Mouse (Mus musculus) liver, embryonic 14.5 days (tissue): ENCODE data around the gene 1810055G02Rik. TPM values are rescaled to one million over a fixed set of nuclear protein-coding genes. Genes with fewer than 3 reads are reported as not detected.
A peak's percentile ranks its signal among the peaks of the same experiment; 100 is the strongest.

ENCODE experiments used
- ATAC-seq: fragments of 200-750 bp; cut with Nextera tagmentation; 2 replicates; pipeline ENCODE4 v1.8.0; 2017; ENCODE audit warnings: moderate number of reproducible peaks, mild to moderate bottlenecking, moderate library complexity; ENCODE audit not compliant: insufficient read depth
- DNase-seq, 3 experiments: peaks; one replicate each; pipeline ENCODE4 v3.0.0-alpha.2; 2012 to 2013; ENCODE audit warnings: low read depth in 3 of 3, low spot score in 3 of 3
- H3K27ac ChIP-seq: fragments of 300-500 bp; sonication (generic); 2 replicates; pipeline ENCODE4 v1.5.1; 2014; ENCODE audit warnings: moderate library complexity, mild to moderate bottlenecking, control low read depth, inconsistent platforms
- H3K27me3 ChIP-seq: fragments of 300-500 bp; sonication (generic); 2 replicates; pipeline ENCODE4 v1.6.1; 2014; ENCODE audit warnings: mild to moderate bottlenecking, low read length, moderate library complexity; ENCODE audit not compliant: control insufficient read depth, insufficient read depth
- H3K36me3 ChIP-seq: fragments of 300-500 bp; sonication (generic); replicated peaks from 2 replicates; pipeline ENCODE4 v1.6.1; 2014; ENCODE audit warnings: low read depth; ENCODE audit not compliant: control insufficient read depth, insufficient read depth
- H3K4me1 ChIP-seq, 2 experiments: fragments of 200-500 bp in 1 of 2; fragments of 300-500 bp in 1 of 2; sonication (generic) in 1 of 2; replicated peaks; 2 replicates each; pipeline ENCODE4 v1.6.1; 2012 to 2014; ENCODE audit warnings: antibody characterized with exemption in 1 of 2, inconsistent platforms in 1 of 2, low read length in 1 of 2; ENCODE audit not compliant: control insufficient read depth in 2 of 2, insufficient read depth in 2 of 2
- H3K4me2 ChIP-seq: fragments of 300-500 bp; sonication (generic); 2 replicates; pipeline ENCODE4 v1.6.1; 2014; ENCODE audit warnings: low read depth, mild to moderate bottlenecking, control low read depth, moderate library complexity
- H3K4me3 ChIP-seq, 2 experiments: fragments of 200-500 bp in 1 of 2; fragments of 300-500 bp in 1 of 2; sonication (generic) in 1 of 2; 2 replicates each; pipeline ENCODE4 v1.5.1; 2012 to 2014; ENCODE audit warnings: low read depth in 2 of 2, low read length in 2 of 2, mild to moderate bottlenecking in 2 of 2, control low read depth in 1 of 2, inconsistent platforms in 1 of 2, moderate library complexity in 1 of 2; ENCODE audit not compliant: insufficient read depth in 1 of 2
- H3K9ac ChIP-seq: fragments of 300-500 bp; sonication (generic); replicated peaks from 2 replicates; pipeline ENCODE4 v1.6.1; 2014; ENCODE audit warnings: mild to moderate bottlenecking, control low read depth, moderate library complexity
- H3K9me3 ChIP-seq: fragments of 300-500 bp; sonication (generic); 2 replicates; pipeline ENCODE4 v1.6.1; 2016; ENCODE audit warnings: low read length, mixed read lengths; ENCODE audit not compliant: control insufficient read depth
- CTCF ChIP-seq: IDR thresholded peaks from 2 replicates; pipeline ENCODE4 v1.5.1; 2016; ENCODE audit warnings: antibody characterized with exemption, low read depth, control low read depth
- EP300 ChIP-seq: IDR thresholded peaks from 2 replicates; pipeline ENCODE4 v1.6.1; 2016; ENCODE audit warnings: antibody characterized with exemption, low read depth
- WGBS: fragments of 180-500 bp; shearing (Covaris S2); extraction: QIAGEN DNeasy Blood & Tissue Kit; methylation state at CpG from one replicate; pipeline ENCODE4 v1.1.7; 2014; ENCODE audit not compliant: insufficient replicate concordance; 5-methylcytosine and 5-hydroxymethylcytosine counted together
- polyA plus RNA-seq, 2 experiments: library from polyadenylated mRNA; depleted of rRNA in 1 of 2; stranded (reverse) in 1 of 2; unstranded in 1 of 2; fragments of >200 nt; fragmentation: Nextera tagmentation in 1 of 2; extraction: Ambion mirVana in 1 of 2; gene quantifications; 2 replicates each; pipeline versions ENCODE4 v1.2.1 to v1.2.3; 2012 to 2014

Gene 1810055G02Rik
- polyA plus RNA-seq, 2 experiments, result 10.8 to 11.0 TPM

DNA sequence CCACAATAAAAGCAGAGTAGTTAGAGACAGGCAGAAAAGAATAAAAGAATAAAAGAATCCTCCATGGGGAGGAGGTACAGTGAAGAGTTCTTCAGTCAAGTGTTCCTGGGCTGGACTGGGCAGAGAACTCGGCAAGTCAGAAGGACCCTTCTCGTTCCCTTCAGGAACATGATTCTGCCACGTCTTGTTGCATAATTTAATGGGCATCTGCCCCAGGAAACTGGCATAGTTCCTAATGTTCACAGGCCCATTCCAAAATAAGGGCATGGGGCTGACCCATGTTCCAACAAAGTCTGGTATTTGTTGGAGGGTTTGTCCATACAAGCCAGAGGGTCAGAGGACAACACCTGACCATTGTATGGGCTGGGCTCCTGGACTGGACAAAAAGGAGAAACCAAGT is 13.1 kb upstream of the 1810055G02Rik start:
- ATAC-seq, result no peak

GRCm38 (mm10) chr19:3695471-3695870 is 12.6 kb upstream of the 1810055G02Rik start:
- DNase-seq, result no peak
- H3K27me3 ChIP-seq, result no peaks in the 10 kb centered on the region
- H3K4me3 ChIP-seq, result no peak overlapping the region
- no peak overlapping the region for H3K4me2 ChIP-seq
- H3K9me3 ChIP-seq, result no peaks in the 10 kb centered on the region
- no peaks in the 10 kb centered on the region for H3K36me3 ChIP-seq
- 54% methylated on average over 4 of the region's 4 CpGs for WGBS
- 0 out of 4 replicates have a peak, but pooled peaks cover 0 to 2% of the 10 kb centered on the region in 2 experiments for H3K4me1 ChIP-seq
- no peak for TF ChIP-seq EP300
- no peak for TF ChIP-seq CTCF
- no peak overlapping the region for H3K9ac ChIP-seq
- H3K27ac ChIP-seq, result no peak overlapping the region
- ATAC-seq, result no peak

More for the DNA sequence above, 13.1 kb upstream of the 1810055G02Rik start:
- no peak overlapping the region for H3K4me3 ChIP-seq
- H3K9me3 ChIP-seq, result no peaks in the 10 kb centered on the region
- no peak for TF ChIP-seq CTCF
- no peak for TF ChIP-seq EP300
- 0 out of 4 replicates have a peak, but pooled peaks cover 0 to 2% of the 10 kb centered on the region in 2 experiments for H3K4me1 ChIP-seq
- H3K27ac ChIP-seq, result no peak overlapping the region
- H3K27me3 ChIP-seq, result no peaks in the 10 kb centered on the region
- no peak for DNase-seq
- no peak overlapping the region for H3K4me2 ChIP-seq
- 65% methylated on average over 3 of the region's 3 CpGs for WGBS
- no peak overlapping the region for H3K9ac ChIP-seq
- no peaks in the 10 kb centered on the region for H3K36me3 ChIP-seq

DNA sequence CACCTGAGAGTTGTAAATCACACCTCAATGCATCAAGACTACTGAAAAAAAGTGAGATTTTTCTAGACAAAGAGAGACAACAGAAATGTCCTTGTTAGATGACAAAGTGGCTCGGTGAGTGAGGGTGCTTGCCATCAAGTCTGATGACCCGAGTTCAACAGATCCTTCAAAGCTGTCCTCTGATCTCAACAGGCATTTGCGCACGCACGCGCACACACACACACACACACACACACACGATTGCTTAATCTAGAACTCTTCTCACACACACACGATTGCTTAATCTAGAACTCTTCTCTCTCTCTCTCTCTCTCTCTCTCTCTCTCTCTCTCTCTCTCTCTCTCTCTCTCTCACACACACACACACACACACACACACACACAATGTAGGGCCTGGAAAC is 12.1 kb upstream of the 1810055G02Rik start:
- TF ChIP-seq CTCF (no peak), EP300 (no peak)
- no peak overlapping the region for H3K9ac ChIP-seq
- H3K4me3 ChIP-seq, result no peak overlapping the region
- ATAC-seq (no peak), DNase-seq (no peak)
- H3K4me2 ChIP-seq, result no peak overlapping the region
- H3K27me3 ChIP-seq, result no peaks in the 10 kb centered on the region
- H3K27ac ChIP-seq, result no peak overlapping the region
- H3K4me1 ChIP-seq, result 0 out of 4 replicates have a peak, but pooled peaks cover 0 to 2% of the 10 kb centered on the region in 2 experiments
- H3K9me3 ChIP-seq, result no peaks in the 10 kb centered on the region
- no peaks in the 10 kb centered on the region for H3K36me3 ChIP-seq
- WGBS, result 69% methylated on average over 8 of the region's 8 CpGs

DNA sequence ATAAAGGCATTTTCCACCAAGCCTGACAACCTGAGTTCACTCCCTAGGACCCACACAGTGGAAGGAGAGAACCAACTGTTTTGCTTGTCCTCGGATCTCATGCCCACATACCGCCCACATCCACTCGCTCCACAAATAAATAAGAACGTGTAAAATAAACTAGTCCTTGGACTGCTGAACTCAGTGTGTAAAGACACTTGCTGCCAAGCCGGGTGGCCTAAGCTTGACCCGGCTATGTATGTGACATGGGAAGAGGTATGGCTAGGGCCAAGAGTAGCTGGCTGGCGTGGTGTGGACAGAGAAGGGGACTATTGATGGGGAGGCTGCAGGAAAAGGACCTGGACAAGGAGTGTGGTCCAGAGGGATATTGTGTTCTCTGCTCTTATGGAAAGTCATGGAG is 10.1 kb upstream of the 1810055G02Rik start:
- no peak for ATAC-seq

DNA sequence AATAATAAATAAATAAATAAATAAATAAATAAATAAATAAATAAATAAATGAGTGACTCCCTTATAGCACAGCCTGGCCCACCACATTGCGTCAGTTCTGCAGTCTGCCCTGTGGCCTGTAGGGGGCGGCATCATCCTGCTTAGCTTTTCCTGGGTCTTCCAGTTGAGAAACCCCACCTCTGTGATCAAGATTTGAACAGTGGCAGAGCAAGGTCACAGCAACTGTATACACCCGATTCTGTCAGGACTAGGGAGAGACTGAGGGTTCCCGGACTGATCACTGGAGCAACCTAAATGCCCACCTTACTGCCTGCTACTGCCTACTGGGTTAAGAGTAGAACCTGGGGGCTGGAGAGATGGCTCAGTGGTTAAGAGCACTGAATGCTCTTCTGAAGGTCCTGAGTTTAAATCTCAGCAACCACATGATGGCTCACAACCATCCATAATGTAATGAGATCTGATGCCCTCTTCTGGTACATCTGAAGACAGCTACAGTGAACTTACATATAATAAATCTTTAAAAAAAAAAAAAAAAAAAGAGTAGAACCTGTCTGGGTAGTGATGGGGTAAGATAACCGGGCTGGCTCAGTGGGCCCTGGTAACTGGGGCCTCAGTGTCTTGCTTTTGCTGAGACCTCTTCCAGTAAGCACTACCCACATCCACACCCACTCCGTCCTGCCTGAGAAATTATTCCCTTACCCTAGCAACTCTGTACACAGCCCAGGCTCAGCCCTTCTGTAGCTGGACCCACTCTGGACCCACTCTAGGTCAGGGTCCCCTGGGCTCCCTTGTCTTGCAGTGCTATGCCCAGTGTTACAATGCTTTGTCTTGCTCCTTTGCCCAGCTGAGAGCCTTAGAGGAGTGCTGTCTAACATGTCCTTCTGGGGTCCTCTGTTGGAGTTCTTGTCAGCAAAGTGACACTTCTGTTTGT is 8.3 kb upstream of the 1810055G02Rik start:
- Histone ChIP-seq H3K36me3 (no peaks in the 10 kb centered on the region), H3K4me3 (no peak overlapping the region), H3K9me3 (no peaks in the 10 kb centered on the region), H3K9ac (no peak overlapping the region), H3K4me2 (no peak overlapping the region), H3K27me3 (no peaks in the 10 kb centered on the region), H3K4me1 (0 out of 4 replicates have a peak, but pooled peaks cover 0 to 2% of the 10 kb centered on the region in 2 experiments), H3K27ac (no peak overlapping the region)
- WGBS, result 26% methylated on average over 6 of the region's 6 CpGs
- ATAC-seq, result peak; percentile 63; the same call in 1 of the 2 replicates
- TF ChIP-seq EP300 (no peak), CTCF (peak; percentile 94)
- DNase-seq, result peak in 2 of 3 experiments; percentile 46 to 54

More for the DNA sequence above, 10.1 kb upstream of the 1810055G02Rik start:
- 68% methylated on average over 7 of the region's 7 CpGs for WGBS
- Histone ChIP-seq H3K4me2 (no peak overlapping the region), H3K36me3 (no peaks in the 10 kb centered on the region), H3K9me3 (no peaks in the 10 kb centered on the region), H3K27ac (no peak overlapping the region), H3K4me3 (no peak overlapping the region), H3K27me3 (no peaks in the 10 kb centered on the region), H3K4me1 (0 out of 4 replicates have a peak, but pooled peaks cover 0 to 2% of the 10 kb centered on the region in 2 experiments), H3K9ac (no peak overlapping the region)
- DNase-seq, result no peak
- TF ChIP-seq EP300 (no peak), CTCF (no peak)
